Mouse (Mus musculus) heart, adult 2 months (tissue): ENCODE results near the gene Rai1.

Source experiments
- CTCF ChIP-seq: fragments of 200-600 bp; IDR thresholded peaks from 2 replicates; pipeline ENCODE4 v1.8.1; 2022; ENCODE audit warnings: antibody characterized with exemption, mild to moderate bottlenecking, moderate library complexity
- POLR2A ChIP-seq: fragments of 200-500 bp; IDR thresholded peaks from 2 replicates; pipeline ENCODE4 v1.6.1; 2011; ENCODE audit warnings: mild to moderate bottlenecking, low read depth, low read length, control low read depth; ENCODE audit not compliant: insufficient read depth

- no peak for TF ChIP-seq CTCF
- no peak for TF ChIP-seq POLR2A
Measured at GRCm38 (mm10) chr11:60076183-60076582, 28.6 kb upstream of the Rai1 start.
